Comparison of ENCODE assay signal across 9 mouse cellular contexts in genomic region chr4:12538694-12539121, GRCm38 (mm10).
A peak's percentile ranks its signal among the peaks of the same experiment; 100 is the strongest.
DNase-seq lines count a peak whose midpoint lies in the region; ATAC-seq lines count a peak whose summit lies in the region.
"Had no signal": no experiment of that assay in that cellular context is flagged by ENCODE, and none has a peak within 500 bp of the region (broad histone marks: within the 10 kb centered on the region; RNA-seq: fewer than 3 reads in every experiment).

No protein-coding gene starts in this region.

- no peaks in the 10 kb centered on the region for H3K9me3 ChIP-seq in kidney, embryonic 14.5 days (ENCODE audit: control insufficient read depth, low read length)
- H3K9me3 ChIP-seq in limb, embryonic 11.5 days (ENCODE audit: control insufficient read depth, low read length): no peaks in the 10 kb centered on the region
- H3K9me3 ChIP-seq in neural tube, embryonic 12.5 days: no peaks in the 10 kb centered on the region
- H3K9me3 ChIP-seq: G1E had no signal

- 10% methylated on average over 4 of the region's 4 CpGs for WGBS in kidney, embryonic 14.5 days
- WGBS in limb, embryonic 11.5 days: 13% methylated on average over 4 of the region's 4 CpGs
- 9% methylated on average over 4 of the region's 4 CpGs for WGBS in neural tube, embryonic 12.5 days

- no peaks in the 10 kb centered on the region for H3K4me1 ChIP-seq in kidney, embryonic 14.5 days (ENCODE audit: control insufficient read depth, insufficient read depth, low read length)
- H3K4me1 ChIP-seq in limb, embryonic 11.5 days (ENCODE audit: control insufficient read depth, insufficient read depth, low read length): peaks cover 3% of the 10 kb centered on the region; the same call in 1 of the 2 replicates
- peaks cover 18% of the 10 kb centered on the region for H3K4me1 ChIP-seq in neural tube, embryonic 12.5 days

- no peaks in the 10 kb centered on the region for H3K27me3 ChIP-seq in kidney, embryonic 14.5 days (ENCODE audit: control insufficient read depth, insufficient read depth, low read length)
- no peaks in the 10 kb centered on the region for H3K27me3 ChIP-seq in limb, embryonic 11.5 days (ENCODE audit: control insufficient read depth, insufficient read depth, low read length)
- H3K27me3 ChIP-seq in neural tube, embryonic 12.5 days (replicated peaks): no peaks in the 10 kb centered on the region

- H3K36me3 ChIP-seq in kidney, embryonic 14.5 days (ENCODE audit: control insufficient read depth, insufficient read depth, low read length): no peaks in the 10 kb centered on the region
- H3K36me3 ChIP-seq in limb, embryonic 11.5 days (ENCODE audit: control insufficient read depth, insufficient read depth, low read length): no peaks in the 10 kb centered on the region
- no peaks in the 10 kb centered on the region for H3K36me3 ChIP-seq in neural tube, embryonic 12.5 days
- H3K36me3 ChIP-seq: G1E had no signal

- no peak overlapping the region for H3K9ac ChIP-seq in kidney, embryonic 14.5 days (ENCODE audit: low read depth, low read length)
- H3K9ac ChIP-seq in limb, embryonic 11.5 days (ENCODE audit: low read length): no peak overlapping the region
- no peak overlapping the region for H3K9ac ChIP-seq in neural tube, embryonic 12.5 days

- DNase-seq in gastrocnemius, postnatal 10 days: peak; percentile 41
- no peak for DNase-seq in gastrocnemius, adult 8-10 months (ENCODE audit: low spot score in 2 of 2)
- peak; percentile 65 for DNase-seq in limb, embryonic 11.5 days (ENCODE audit: low spot score)

- H3K4me2 ChIP-seq in kidney, embryonic 14.5 days (replicated peaks; ENCODE audit: low read depth, low read length): 0 out of 2 replicates have a peak overlapping the region, but pooled peaks have one; percentile 15
- H3K4me2 ChIP-seq in limb, embryonic 11.5 days (ENCODE audit: low read depth, severe bottlenecking): peak overlapping the region; percentile 24; the same call in 1 of the 2 replicates
- H3K4me2 ChIP-seq in neural tube, embryonic 12.5 days (replicated peaks): peak overlapping the region; percentile 46

- no peak overlapping the region for H3K4me3 ChIP-seq in kidney, embryonic 14.5 days (ENCODE audit: low read length)
- no peak overlapping the region for H3K4me3 ChIP-seq in limb, embryonic 11.5 days (ENCODE audit: low read depth, low read length)
- no peak overlapping the region for H3K4me3 ChIP-seq in neural tube, embryonic 12.5 days

- H3K27ac ChIP-seq in kidney, embryonic 14.5 days (ENCODE audit: low read depth, low read length): no peak overlapping the region
- H3K27ac ChIP-seq in limb, embryonic 11.5 days (replicated peaks; ENCODE audit: low read depth, low read length): no peak overlapping the region
- peak overlapping the region; percentile 22; the same call in 1 of the 2 replicates for H3K27ac ChIP-seq in neural tube, embryonic 12.5 days

- ATAC-seq in common myeloid progenitor, adult 5-6 weeks (replicated peaks; ENCODE audit: low read depth, poor library complexity, severe bottlenecking): peak; percentile 73; the same call in 1 of the 2 replicates
- peak; percentile 48; the same call in 1 of the 2 replicates for ATAC-seq in granulocyte monocyte progenitor cell, adult 5-6 weeks (replicated peaks; ENCODE audit: poor library complexity, severe bottlenecking)
- peak; percentile 76; the same call in 1 of the 2 replicates for ATAC-seq in kidney, embryonic 14.5 days (ENCODE audit: low FRiP score, low TSS enrichment)
- peak; percentile 31; the same call in 1 of the 2 replicates for ATAC-seq in limb, embryonic 11.5 days (ENCODE audit: insufficient number of reproducible peaks, low FRiP score, low TSS enrichment, low read depth)
- ATAC-seq in neural tube, embryonic 12.5 days (ENCODE audit: low FRiP score, low read depth): peak; percentile 72
- ATAC-seq in monocyte, adult 5-6 weeks (replicated peaks; ENCODE audit: insufficient number of reproducible peaks, low FRiP score, low TSS enrichment, poor library complexity, severe bottlenecking): no peak

Comparison
In these comparisons a context has a peak if more than half of its experiments do, and no peak if none do; other contexts are left out.
1. DNase-seq: peak in gastrocnemius, postnatal 10 days (single experiment) and limb, embryonic 11.5 days (single experiment); none in gastrocnemius, adult 8-10 months (0 of 2).
2. Peak in every context shown above with its lines, with median percentiles within 50 percentile points of each other: H3K4me2 ChIP-seq.